Mouse (Mus musculus) kidney, postnatal 25 days (tissue): ENCODE measurements at regions not wholly inside any gene's neighbourhood (a gene's known extent, or its start where the extent isn't known, plus 50 kb on each side); places are given as distances from the start of the nearest gene placed in this dataset.

Experiments used
- DNase-seq, 2 experiments: peaks; one replicate each; pipeline ENCODE4 v3.0.0; 2021; ENCODE audit warnings: mixed read lengths in 2 of 2

- no peak for DNase-seq
These were observed 86.2 kb upstream of the Slc25a26 start for GRCm38 (mm10) chr6:94413987-94414360.

DNA sequence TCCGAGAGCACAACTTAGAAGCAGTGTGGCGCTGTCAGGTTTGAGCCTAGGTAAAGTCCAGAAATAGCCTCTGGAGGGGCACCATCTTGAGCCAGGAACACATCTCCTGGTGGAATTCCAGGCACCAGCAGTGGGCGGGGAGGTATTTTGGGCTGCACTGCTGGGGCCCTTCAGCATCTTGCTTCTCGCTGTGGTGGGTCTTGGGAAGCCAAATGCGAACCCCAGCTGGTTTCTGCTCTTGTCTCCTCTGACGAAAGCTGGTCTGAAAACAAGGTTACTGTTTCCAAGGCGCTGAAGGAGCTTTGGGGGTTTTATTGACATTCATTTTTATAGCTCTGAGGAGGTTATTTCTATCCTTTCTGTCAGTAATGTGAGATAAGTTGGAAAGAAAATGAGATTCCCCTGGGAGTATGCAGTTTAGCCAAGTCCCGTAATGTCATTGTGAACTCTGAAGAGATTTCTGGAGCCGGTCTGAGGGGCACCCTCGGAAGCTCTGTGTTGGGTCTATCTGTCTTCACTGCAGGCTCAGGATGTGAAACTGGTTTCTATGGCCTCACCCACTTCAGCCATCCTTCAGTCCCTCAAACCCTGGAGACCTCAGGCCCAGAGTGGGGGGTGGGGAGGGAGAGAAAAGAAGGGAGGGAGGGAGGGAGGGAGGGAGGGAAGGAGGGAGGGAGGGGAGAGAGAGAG, 86.7 kb upstream of the Slc25a26 start:
- DNase-seq = no peak

GRCm38 (mm10) chr6:94412341-94412740, 87.8 kb upstream of the Slc25a26 start:
- no peak for DNase-seq

GRCm38 (mm10) chr6:94410480-94410879, 89.7 kb upstream of the Slc25a26 start:
- no peak for DNase-seq

DNA sequence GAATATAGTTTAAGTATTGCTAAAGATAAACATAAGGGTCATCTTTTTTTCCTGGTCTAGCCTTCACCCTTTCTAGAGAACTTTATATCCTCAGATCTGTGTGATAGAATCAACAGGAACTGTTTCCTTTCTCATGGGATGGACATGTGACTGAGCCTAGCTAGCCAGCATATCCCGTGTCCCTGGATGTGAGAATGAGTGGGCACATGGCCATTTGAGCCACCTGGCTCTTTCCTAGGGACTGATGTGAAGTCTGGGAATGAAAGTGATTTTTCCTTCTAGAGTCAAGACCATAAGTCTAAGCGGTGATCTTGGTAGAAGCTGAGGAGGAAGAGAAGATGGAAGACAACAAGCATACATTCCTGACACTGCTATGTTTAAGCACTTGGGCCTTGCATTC, 91.1 kb upstream of the Slc25a26 start:
- DNase-seq = no peak

DNA sequence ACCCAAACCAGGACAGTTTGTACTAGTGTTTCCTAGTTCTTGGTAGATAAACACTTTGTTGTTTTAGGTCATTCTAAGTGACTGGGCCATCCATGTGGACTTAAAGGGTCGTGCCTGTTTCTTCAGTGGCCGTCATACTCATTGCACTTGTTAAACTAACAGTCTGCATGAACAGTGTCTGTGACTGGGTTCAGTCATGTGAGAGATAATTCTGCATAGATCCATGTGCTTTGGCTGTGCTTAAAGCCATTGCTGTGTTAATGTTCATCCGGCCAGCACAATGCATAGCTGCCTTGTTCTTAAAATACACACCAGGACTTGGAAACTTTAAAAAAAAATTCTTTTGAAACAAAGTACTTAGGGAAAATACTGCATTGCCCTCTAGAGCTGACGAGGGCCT, 92.4 kb upstream of the Slc25a26 start:
- no peak for DNase-seq

- no peak for DNase-seq
These were observed 94.6 kb upstream of the Slc25a26 start for GRCm38 (mm10) chr6:94405371-94406076.

- DNase-seq = no peak
These were observed 98.3 kb upstream of the Slc25a26 start for GRCm38 (mm10) chr6:94401617-94402481.

DNA sequence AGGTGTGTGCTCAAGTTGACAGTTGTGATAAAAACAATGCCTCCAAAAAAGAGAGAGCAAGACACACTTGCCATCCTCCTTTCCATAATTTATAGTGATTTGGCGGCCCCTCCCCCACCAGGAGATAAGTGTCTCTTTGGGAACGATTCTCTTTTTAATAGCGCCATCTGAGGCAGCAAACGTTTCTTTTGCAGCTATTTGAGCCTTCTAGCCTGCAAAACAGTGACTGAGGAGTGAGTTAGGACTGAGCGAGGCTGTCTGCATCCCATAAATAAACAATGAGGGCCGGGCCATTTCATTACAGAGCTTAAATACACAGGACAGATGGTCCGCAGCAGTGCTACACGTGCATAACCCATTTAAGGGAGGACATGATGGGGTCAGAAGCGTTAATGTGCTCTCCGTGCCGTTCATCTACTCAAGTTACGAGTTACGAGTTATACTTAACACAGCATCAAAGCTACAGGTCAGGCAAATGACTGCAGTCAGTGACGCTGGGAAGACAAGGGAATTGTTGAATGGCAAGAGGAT, 99.0 kb upstream of the Slc25a26 start:
- DNase-seq = peak in 1 of 2 experiments; percentile 28

- DNase-seq = peak; percentile 65 to 73
These were observed 99.6 kb upstream of the Slc25a26 start for GRCm38 (mm10) chr6:94400471-94401051.

DNA sequence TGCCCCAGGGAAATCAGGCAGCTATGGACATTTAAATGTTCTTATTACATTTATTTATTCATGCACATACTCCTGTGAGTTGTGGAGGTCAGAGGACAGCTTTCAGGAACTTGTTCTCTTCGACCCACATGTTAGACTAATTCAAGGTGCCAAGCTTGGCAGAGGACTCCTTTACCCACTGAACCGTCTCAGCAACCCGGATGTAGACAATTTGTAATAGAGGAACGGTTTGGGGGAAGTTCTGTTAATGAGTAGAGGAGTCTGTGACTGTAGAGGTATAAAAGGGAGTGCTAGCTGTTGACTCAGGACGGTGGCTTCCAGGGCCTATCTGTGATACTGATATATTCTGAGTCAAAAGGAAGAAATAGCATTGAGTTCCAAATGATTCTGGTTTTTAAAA, 107.4 kb upstream of the Magi1 start:
- peak; percentile 76 to 88 for DNase-seq

DNA sequence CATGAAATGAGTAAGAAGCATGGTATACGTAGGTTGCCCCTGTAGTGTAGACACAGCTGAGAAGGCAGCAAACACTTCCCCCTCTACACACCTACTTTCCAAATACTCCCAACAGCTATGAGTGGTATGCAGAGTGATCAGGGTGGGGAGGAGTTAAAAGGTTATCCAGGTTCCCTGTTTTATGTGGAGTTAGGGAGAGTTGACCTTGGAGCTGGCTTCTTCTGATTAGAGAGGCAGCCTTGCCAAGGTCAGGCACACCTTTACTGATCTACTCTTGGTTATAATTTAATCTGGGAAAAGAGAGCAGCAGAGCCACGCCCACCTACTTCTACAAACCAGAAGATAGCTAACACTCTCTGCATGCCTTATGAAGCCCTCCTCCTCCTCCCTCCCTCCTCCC, 106.7 kb upstream of the Magi1 start:
- peak; percentile 82 to 86 for DNase-seq

DNA sequence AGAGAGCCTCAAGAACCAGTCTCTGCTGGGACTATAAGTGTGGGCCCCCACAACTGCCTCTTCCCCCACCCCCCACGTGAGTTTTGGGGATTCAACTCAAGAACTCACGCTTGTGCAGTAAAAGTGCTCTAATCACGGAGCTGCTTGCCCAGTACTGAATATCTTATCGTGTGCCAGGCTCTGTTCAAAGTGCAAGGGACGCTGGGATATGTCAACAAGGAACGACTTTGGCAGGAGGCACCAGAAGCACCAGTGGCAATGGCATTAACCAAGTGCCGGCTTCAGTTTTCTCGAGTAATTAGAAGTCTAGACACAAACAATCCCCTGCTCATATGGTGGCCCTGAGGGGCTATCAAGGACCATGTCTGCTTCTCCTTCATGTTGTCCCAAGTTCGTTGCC, 106.0 kb upstream of the Magi1 start:
- DNase-seq = peak; percentile 33 to 65

DNA sequence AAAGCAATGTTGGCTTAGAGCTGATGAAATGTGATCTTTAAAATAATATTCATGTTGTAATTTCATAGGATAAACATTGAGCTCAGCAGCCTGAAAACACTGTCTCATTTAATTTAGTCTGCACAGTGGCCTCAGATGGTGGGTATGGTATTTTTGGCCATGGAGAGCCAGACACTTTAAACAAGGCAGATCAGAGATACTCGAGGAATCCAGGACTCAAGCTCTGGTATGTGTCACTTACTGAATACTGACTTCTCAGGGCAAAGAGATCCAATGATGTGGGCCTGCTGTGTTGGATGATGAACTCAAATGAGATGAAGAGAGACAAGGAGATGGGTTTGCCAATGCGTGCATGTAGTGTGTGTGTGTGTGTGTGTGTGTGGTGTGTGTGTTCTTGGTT, 103.9 kb upstream of the Magi1 start:
- no peak for DNase-seq

GRCm38 (mm10) chr6:94385531-94385930, 101.8 kb upstream of the Magi1 start:
- peak; percentile 41 to 48 for DNase-seq

- DNase-seq = no peak
These were observed 86.3 kb upstream of the Magi1 start for GRCm38 (mm10) chr6:94369991-94370390.

- peak in 1 of 2 experiments; percentile 12 for DNase-seq
These were observed 80.2 kb upstream of the Magi1 start for GRCm38 (mm10) chr6:94363951-94364350.

DNA sequence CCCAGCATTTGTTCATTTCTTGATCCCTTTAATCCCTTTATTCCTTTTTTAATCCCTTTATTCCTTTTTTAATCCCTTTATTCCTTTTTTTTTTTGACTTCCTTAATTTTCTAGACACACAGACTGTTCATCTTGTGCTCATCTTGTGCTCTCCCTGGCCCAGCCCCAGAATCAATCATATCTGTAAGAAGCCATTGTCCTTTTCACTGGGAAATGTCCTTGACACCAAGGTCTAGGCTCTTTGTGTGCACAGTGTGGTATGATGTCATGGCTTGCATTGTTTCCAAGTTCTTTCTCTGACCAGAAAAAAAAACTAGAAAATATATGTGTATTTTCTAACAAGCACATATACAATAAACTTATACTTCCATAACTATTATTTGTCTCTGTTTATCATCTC, 78.9 kb upstream of the Magi1 start:
- DNase-seq = no peak

DNA sequence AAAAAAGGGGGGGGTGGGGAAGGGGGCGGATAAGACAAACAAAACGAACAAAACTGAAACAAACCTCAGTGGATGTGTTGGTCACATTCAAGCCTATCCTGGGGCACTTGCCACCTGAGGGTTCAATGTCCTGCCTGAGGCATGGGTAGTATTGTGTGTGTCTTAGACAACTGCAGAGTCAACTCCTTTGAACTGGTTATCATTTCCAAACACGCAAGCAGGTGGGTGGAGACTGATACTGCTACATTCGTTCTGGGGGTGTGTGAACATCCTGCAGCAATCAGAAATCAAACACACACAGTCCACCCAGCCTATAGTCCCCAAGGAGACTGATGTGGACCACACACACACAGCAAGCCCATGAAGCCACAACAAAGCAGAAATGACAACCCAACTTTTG, 73.9 kb upstream of the Magi1 start:
- DNase-seq = no peak

- peak in 1 of 2 experiments; percentile 11 for DNase-seq
These were observed 70.9 kb upstream of the Magi1 start for GRCm38 (mm10) chr6:94354451-94355095.

- no peak for DNase-seq
These were observed 60.6 kb upstream of the Magi1 start for GRCm38 (mm10) chr6:94344296-94344695.

GRCm38 (mm10) chr6:94340546-94340945, 56.8 kb upstream of the Magi1 start:
- no peak for DNase-seq
